Mouse (Mus musculus): ENCODE data around the gene Jakmip3.

DNA sequence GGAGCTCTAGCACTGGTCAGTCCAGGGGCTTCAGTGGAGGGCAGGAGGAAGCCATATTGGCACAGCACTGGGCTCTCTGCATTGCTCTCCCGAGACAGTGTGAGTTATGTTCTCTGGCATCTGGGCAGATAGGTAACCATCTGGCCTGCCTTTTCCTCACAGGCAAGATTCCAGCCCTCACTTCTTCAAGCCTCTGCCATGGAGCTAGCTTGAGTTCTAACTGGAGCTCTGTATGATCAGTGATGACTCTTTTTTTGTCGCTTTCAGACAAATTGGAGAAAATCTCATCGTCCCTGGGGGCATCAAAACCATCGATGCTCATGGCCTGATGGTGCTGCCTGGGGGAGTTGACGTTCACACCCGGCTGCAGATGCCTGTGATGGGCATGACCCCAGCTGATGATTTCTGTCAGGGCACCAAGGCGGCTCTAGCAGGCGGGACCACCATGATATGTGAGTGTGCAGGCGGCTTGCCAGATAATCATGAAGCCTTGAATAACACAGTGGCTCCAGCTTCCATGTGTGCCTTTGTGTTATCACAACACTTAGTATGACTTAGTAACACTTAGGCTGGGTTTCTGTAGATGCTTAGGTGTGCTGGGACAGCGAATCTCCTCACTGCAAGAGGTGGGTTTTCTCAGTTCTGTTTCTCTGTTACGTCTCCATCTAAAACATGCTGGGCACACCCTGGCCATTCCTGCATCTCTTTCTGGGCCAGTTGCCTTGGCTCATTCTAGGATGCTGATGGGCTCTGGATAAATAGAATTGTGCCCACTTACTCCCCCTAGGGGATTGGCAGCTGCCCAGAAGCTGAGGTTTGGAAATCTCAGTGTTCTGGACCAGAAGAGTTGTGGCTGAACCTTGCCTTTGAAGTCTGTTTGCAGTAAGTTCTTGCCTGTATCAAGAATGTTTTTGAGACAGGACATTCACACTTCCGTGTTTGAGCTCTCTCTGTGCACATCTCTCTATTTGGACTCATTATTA is 149.7 kb downstream of the Jakmip3 start:
- no peak for TF ChIP-seq CTCF (IDR thresholded peaks at IDR 0.05; ENCODE audit: low read depth, low read length)
- TF ChIP-seq POLR2AphosphoS5 (IDR thresholded peaks at IDR 0.05; ENCODE audit: insufficient replicate concordance, low read depth, low read length), result no peak
